Mouse (Mus musculus) gastrocnemius, postnatal 14 days (tissue): ENCODE results near the gene Nav2. TPM values are rescaled to one million over a fixed set of nuclear protein-coding genes. Genes with fewer than 3 reads are reported as not detected.
A peak's percentile ranks its signal among the peaks of the same experiment; 100 is the strongest.

Experiments
- DNase-seq: peaks from one replicate; pipeline ENCODE4 v3.0.0; 2021; ENCODE audit warnings: mixed read lengths
- intact Hi-C: fragments of 180-260 bp; cut with DNase I; formaldehyde crosslinking; loops from one replicate; pipeline ENCODE4 v1.15.1; 2025; ENCODE audit warnings: low total_unique reads
- total RNA-seq, 2 experiments: library from RNA; stranded (reverse); gene quantifications; 2 replicates each; pipeline ENCODE4 v1.2.3; 2021

Gene Nav2
- total RNA-seq, 2 experiments from 2014 or later = 26.2 to 39.3 TPM

DNA sequence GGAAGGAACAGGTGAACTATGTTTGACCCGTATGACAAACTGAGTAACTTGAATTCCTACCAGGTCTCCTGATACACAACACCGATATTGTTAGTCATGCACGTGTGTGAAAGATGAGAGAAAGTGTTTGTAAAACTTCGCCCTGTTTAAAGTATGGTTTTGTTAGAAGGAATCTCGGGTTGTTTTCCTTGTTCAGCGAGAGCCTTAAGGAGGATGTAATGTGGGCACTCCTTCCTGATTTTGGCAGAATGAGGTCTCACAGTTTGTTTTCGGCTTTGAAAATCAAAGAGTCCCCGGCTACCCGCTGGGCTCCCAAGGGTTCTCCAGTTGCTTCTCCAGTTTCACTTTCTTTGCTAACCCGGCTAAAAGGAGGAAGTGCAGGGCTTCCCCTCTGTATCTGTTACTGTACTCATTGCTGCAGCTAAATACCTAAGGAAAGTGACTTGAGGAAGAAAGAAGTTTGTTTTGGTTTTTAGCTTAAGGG is 553.9 kb downstream of the Nav2 start:
- peak; percentile 23 for DNase-seq
- intact Hi-C loops = loop anchor here (10.0 kb wide), 1 partner anchor 292 kb away; the partner anchor contains the start of gene Htatip2

DNA sequence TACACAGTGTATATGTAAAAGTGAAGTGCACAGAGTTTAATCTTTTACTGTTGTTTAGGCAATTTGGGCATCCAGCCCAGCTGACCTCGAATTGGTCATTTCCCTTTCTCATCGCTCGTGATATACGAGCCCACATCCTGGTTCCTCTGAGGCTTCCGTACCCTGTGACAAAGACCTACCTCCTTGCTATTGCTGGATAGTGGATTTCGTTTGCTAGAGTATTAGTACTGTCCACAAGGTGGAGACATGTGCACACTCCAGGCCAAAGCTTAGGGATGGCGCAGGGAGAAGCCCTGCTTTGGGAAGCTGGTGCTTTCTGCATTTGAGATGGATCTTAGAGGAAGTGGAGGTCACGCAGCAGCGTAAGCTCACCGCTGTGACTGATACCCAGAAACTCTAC is 559.3 kb downstream of the Nav2 start:
- peak; percentile 27 for DNase-seq
- intact Hi-C loops = loop anchor here (2.0 to 10.0 kb wide), 2 partner anchors 133 to 287 kb away; partner anchors contain the start of gene Htatip2

DNA sequence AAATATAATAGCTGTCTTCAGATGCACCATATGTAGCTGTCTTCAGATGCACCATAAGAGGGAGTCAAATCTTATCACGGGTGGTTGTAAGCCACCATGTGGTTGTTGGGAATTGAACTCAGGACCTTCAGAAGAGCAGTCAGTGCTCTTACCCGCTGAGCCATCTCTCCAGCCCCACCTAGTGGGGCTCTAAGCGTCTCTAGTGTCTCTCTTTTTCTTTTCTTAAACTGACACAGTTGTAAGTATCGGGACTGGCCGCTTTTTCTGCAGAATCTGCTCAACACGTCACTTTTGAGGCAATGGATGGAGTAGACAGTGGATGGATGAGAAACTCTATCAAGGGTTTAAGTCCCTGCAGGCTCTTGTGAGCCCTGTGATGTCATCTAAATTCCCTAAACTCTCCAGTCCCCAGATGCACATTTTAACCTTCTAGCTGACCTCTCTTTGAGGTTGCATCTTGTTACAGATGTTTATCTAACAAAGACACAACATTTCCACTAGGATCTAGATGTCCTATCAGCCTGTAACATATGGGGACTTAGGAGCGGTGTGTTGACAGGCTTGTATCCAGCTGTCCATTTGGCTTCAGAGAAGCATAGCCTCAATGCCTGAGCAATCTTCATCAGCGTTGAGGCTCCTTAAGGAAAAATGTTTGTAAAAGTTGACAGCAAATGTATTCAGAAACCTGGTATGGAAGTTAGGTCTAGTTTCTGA is 560.1 kb downstream of the Nav2 start:
- intact Hi-C loops = loop anchor here (2.0 to 10.0 kb wide), 2 partner anchors 132 to 286 kb away; partner anchors contain the start of gene Htatip2
- DNase-seq = no peak

DNA sequence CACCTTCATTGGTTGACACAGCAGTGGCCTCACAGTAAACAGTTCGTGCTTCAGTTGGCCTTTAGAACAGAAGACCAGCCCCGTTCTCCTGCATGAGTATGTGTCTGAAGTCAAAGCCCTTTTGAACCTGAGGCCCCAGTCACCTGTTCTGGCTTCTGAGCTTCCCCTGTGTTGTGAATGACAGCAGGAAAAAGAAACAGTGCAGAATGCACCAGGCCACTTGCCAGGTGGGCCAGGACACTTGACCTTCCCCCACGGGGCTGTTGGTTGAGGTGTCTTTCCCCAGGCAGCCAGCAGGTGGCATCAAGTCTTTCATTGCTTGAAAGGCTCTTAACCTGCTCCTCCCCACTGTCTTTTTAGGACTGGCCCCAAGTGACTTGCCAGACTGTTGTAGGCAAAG is 562.8 kb downstream of the Nav2 start:
- DNase-seq = peak; percentile 59

DNA sequence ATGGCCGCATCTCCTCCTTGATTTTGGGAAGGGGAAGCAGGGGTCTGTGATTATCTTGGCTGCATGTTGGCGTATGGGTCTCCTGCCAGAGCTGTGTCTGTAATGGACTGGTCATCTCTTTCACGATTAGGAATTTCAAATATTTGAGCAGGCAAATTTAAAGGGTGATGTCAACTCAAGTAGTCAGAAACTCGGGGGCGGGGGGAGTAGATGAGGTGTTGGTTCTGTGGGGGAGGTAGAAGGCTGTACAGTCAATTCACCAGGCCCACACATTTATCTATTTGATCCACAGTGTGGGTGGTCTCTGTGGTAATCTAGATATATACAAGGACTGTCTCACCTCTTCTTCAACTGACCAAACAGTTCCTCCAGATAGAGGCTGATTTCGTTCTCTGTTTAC is 566.8 kb downstream of the Nav2 start:
- DNase-seq = no peak
- intact Hi-C loops = no loop called here

More for the DNA sequence above, 562.8 kb downstream of the Nav2 start:
- intact Hi-C loops = loop anchor here (2.0 kb wide), 1 partner anchor 136 kb away; no protein-coding TSS in a partner anchor

DNA sequence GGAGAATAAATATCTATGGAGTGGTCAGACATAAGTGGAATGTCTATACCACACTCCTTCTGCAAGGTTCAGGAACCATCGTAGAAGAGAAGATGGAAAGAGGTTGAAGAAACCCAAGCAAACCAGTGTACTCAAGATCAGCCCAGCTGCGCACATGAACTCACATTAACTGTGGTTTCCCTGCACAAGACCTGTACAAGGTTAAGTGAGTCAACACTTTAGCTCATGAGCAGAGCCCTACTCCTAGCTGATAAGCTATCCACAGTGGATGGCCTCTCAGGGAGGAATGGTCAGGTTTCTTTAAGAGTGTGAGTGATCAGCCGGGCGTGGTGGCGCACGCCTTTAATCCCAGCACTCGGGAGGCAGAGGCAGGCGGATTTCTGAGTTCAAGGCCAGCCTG is 567.6 kb downstream of the Nav2 start:
- intact Hi-C loops = no loop called here
- DNase-seq = no peak

DNA sequence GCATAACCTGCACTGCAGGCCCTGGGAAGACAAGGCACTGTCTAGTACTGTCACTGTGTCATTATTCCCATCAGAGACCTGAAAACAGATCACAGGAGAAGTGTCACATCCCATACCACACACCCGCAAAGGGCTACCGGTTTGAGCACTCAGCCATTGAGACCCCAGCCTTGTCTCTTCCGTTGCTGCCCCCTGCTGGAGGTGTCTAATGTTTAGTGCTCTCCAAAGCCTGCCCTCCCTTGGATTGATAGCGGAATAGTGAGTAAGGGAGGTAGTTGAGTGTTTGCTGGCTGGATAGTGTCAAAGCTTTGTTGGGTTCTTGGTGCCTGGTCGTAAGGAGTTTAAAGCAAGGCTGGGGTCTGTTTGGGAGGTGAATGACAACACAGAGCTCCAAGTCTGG is 568.1 kb downstream of the Nav2 start:
- intact Hi-C loops = no loop called here
- no peak for DNase-seq

DNA sequence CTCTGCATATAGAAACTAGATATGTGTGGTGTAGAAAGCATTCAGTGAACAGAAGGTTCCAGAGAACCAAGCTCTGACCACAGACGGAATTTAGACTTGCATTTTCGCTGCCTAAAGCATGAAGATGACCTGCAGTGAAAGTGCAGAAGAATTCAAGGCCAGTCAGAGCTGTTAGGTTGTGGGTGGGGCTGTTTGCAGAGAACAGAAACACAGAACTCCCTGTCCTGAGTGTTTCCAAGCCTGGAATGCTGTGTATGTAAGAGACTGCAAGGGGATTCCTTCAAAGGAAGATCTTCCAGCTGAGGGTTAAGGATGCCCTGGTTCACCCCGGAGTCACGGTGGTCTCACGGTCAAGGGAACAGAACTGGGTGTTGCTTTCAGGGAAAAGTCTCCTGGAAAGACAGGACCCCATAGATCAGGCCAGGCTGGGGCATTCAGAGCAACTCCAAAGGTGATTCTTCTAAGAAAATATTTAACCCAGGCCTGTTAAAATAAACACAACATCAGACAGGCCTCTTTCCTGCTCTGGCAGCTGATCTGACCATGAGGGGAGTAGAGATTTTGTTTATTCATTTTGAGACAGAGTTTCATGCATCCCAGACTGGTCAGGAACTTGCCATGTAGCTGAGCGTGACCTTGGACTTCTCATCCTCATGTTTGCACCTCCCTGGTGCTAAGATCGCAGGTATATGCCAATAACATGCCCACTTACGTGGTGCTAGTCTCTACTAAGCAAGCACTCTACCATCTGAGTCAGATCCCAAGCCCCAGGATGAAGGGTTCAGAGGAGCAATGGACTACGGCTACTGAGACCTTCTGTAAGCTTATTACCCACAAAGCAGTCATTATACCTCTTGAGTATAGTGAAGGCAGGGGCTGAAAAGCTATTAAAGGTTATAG is 568.8 kb downstream of the Nav2 start:
- DNase-seq = no peak
- intact Hi-C loops = no loop called here

DNA sequence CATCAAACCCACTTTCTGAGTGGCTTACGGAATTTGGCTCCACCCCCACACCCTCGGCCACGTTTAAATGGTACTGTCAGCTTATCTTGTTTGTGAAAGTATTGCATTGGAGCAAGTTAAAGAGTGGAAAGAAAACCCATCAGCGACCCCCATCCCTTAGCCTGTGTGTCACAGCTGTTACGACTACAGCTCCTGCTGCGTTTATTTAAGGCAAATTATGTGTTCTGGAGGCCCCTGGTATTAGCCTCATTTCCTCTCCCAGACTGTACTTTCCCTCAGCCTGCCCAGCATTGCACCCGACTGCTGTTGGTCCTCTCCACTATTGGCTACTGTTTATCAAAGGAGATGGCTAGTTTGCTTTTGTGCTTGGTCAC is 569.4 kb downstream of the Nav2 start:
- intact Hi-C loops = no loop called here
- DNase-seq = no peak

DNA sequence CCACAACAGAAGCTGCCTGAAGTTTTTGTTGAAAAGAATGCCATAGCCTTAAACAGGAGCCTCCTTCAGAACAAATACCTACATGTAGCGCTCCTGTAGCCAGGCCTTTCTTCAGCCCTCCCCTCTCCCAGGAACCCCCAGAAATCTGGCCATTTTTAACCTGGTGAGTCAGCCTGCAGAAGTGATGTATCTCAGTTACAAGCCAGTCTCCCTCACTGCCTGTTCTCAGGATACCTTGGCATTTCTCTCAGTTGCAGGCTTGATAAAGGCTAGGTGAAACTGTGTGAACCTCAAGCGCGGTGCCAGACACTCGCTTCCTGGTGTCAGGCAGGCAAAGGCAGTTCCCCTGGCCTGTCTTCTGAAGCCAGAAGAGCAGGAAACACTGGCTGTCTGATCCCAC is 570.4 kb downstream of the Nav2 start:
- intact Hi-C loops = no loop called here
- DNase-seq = no peak

DNA sequence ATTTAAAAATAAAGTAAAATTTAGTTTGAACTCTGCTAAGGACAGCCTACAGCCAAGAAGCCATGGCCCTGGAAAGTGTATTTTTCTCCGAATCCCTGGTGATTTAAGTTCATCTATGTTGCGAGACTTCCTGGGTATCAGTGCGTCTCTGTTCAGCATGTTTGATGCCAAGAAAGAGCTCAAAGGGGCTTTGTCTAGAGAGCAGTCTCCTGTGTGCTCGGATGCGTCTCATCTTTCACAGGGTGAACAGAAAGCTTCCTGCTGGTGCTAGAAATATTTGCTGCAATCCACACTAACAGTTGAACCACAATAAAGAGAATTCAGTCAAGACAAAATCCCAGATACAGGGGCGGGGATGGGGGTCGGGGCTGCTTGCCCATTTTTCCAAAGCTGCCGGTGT is 572.4 kb downstream of the Nav2 start:
- intact Hi-C loops = loop anchor here (10.0 kb wide), 1 partner anchor 74 kb away; no protein-coding TSS in a partner anchor
- no peak for DNase-seq

DNA sequence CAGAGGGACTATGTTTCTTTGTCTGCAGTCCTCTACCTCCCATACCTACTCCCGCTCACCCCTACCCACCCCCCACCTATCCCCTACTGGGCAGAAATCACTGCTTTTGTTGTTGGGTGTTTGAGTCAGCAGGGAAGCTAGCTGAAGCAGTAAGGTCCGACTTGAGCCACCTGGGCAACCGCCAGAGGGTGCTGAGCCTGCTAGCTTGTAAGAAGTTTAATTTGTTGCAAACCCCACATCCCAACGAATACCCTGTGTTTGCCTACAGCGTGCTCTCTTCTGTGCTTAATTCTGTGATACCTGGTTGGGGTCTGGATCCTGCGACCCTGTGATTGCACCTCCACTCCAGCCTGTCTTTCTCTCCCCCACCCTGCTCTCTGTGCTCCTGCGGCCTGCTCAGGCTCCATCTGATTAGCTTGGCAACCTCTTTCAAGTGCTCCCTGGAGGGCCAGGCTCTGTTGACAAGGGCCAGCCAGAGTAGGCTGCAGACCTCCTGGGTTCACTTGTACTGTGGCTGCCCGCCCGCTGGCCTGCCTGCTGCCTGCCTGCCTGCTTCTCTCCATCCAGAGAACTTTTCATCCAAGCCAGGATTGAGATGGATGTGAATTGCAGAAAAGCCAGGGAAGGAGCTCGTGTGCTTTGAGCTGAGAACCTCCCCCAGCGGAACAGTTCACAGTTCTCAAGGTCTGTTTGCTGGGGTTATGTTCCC is 575.7 kb downstream of the Nav2 start:
- peak; percentile 27 for DNase-seq
- intact Hi-C loops = loop anchor here (10.0 kb wide), 1 partner anchor 71 kb away; no protein-coding TSS in a partner anchor

DNA sequence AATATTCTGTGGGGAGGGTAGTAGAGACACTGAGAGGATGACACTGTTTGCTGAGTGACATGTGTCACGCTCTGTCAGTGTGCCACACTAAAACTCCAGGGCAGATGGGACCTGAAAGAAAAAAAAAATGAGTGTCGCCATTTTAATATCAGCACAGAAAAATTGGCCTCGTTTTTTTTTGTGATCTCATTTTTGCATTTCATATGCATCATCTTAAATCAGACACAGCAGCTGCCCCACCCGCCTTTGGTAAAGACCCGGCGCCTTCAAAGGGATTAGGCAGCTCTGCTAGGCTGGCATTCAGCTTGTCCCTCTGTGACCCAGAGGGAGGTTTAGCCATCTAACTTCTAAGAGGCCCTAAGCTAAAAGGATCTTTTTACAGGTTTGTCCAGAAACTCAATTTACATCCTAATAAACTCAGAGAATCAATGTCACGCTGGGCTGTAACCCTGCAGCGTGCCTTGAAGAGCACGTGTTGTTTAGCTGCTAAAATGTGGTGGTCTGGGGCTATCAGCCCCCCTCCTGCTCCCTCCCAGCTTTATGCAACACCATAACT is 576.9 kb downstream of the Nav2 start:
- DNase-seq = no peak
- intact Hi-C loops = loop anchor here (10.0 kb wide), 1 partner anchor 69 kb away; no protein-coding TSS in a partner anchor

DNA sequence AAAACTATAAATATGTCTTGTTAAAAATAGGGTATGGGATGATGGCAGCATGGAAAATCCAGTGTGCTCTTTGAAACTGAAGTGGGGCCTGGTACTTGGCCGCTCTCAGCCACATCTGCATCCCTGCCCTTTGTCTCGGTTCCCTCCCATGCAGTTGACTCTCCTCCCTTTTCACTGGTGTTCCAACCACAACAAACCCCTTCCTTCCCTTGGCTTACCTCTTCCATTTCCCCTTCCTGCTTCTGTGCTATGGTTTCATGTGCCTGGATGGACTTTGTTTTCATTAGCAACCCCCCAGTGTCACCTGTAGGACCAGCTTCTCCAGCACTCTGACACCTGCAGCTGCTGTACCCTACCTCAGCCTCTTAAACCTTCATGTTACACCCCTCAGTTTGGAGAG is 578.8 kb downstream of the Nav2 start:
- intact Hi-C loops = loop anchor here (10.0 kb wide), 1 partner anchor 67 kb away; no protein-coding TSS in a partner anchor
- DNase-seq = no peak

DNA sequence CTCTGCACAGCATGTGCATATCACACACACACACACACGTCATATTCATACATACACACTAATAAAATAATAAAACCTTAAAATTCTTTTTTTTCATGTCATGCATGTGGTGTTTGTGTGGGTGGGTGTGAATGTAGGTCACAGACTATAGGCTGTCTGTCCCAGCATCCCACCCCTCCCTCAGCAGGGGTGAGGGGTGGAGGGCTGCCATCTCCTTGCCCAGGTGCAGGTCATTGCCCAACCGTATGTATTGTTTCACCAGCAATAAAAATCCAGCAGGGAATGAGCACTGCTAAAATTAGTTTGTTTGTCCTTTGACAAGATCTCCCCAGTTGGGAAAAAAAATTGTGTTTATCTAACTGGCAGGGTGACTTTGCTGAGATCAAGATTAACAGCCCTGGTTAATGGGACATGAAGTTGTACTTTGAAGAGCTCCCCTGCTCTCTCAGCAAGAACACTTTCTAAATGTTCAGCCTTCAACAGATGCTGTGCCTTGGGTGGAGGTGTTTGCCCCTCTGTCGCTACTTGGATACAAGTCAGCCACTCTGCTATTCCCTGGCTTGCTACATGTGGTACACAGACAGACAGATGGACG is 580.1 kb downstream of the Nav2 start:
- no peak for DNase-seq
- intact Hi-C loops = loop anchor here (10.0 kb wide), 1 partner anchor 66 kb away; no protein-coding TSS in a partner anchor

DNA sequence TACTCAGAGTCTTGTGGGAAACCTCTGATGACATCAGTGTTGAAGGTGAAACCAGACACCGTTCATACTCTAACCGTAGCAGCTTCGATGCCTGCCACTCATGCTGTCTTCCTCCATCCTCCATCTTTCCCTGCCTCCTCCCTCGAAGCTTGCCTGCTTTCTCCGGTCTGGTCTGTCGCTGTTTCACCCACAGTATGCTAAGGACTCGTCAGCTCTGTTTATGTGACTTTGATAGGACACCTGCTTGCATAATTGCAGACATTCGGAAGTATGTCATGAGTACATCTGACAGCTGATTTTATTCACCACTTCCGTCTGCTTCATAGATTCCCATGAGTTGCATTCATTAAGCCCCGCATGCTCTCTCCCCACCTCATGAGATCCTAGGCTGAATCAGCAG is 582.3 kb downstream of the Nav2 start:
- no peak for DNase-seq

DNA sequence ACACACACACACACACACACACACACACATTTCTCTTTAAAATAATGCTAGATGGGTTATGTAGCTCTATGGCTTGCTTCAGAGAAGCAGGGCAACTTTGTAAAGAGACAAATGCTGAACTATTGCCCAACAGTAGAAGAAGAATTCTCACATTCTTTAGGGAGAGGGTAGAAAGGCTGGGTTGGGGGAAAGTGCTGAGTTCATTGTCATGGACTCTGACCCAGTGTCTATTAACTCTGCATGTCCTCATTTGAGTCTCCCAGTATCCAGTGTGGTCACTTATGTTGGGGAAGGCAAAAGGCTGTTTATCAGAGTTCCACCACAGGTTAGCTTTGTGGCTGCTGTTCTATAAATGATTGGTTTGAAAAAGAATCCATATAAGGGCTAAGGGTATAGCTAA is 584.1 kb downstream of the Nav2 start:
- intact Hi-C loops = no loop called here

More for the DNA sequence above, 582.3 kb downstream of the Nav2 start:
- intact Hi-C loops = no loop called here

DNA sequence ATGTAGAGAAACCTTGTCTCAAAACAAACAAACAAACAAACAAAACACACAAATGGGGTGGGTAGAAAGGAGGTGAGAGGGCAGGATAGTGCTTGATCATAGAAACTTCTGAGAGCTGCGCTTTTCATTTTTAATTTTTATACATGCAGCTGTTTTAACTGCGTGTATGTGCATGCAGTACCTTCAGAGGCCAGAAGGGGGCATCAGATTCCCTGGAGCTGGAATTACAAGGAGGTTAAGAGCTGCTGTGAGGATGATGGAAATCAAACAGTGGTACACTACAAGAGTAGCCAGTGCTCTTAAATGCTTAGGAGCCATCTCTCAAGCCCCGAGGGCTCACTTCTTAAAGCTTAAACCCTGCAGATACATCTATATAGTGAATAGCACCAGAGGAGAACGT is 584.7 kb downstream of the Nav2 start:
- intact Hi-C loops = no loop called here
- DNase-seq = no peak

More for the DNA sequence above, 584.1 kb downstream of the Nav2 start:
- no peak for DNase-seq

DNA sequence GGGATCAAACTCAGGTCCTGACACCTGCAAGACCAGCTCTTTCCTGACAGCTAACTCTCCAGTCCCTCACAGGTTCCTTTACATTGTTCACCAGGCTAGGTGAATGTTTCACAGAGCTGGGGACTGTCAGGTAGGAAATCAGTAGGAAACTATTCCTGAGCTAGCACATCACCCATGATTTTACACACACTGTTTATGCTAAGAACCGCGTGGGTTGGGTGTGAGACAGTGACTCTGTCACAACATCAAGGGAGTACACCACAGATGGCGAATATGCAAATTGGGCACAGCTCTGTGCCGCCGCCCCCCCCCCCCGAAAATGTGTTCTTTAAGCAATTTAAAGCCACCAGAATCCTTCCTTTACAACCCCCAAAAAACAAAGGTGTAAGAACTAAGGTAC is 586.1 kb downstream of the Nav2 start:
- intact Hi-C loops = no loop called here
- no peak for DNase-seq
